Mouse (Mus musculus): ENCODE measurements at regions not wholly inside any gene's neighbourhood (a gene's known extent, or its start where the extent isn't known, plus 50 kb on each side); places are given as distances from the start of the nearest gene placed in this dataset.

GRCm38 (mm10) chr9:41566496-41566895 lies 405.0 kb upstream of the Ubash3b start:
- 76% methylated on average over 5 of the region's 5 CpGs for WGBS
- H3K27me3 ChIP-seq (ENCODE audit: insufficient read depth, low read length), result no peaks in the 10 kb centered on the region
- H3K4me2 ChIP-seq (ENCODE audit: low read depth), result no peak overlapping the region
- H3K9me3 ChIP-seq (ENCODE audit: low read length), result no peaks in the 10 kb centered on the region
- H3K9ac ChIP-seq, result no peak overlapping the region
- no peak for ATAC-seq
- H3K36me3 ChIP-seq (ENCODE audit: insufficient read depth), result no peaks in the 10 kb centered on the region; the same call in 1 of the 2 replicates
- no peak overlapping the region for H3K4me3 ChIP-seq (ENCODE audit: low read depth, low read length)
- no peak for DNase-seq
- TF ChIP-seq CTCF (IDR thresholded peaks at IDR 0.05; ENCODE audit: low read depth), result no peak
- H3K27ac ChIP-seq (ENCODE audit: low read depth, low read length), result no peak overlapping the region
- no peaks in the 10 kb centered on the region for H3K4me1 ChIP-seq (ENCODE audit: insufficient read depth)

- Histone ChIP-seq H3K9me3 (ENCODE audit: low read length) (no peaks in the 10 kb centered on the region), H3K36me3 (ENCODE audit: insufficient read depth) (no peaks in the 10 kb centered on the region; the same call in 1 of the 2 replicates), H3K27me3 (ENCODE audit: insufficient read depth, low read length) (no peaks in the 10 kb centered on the region), H3K4me3 (ENCODE audit: low read depth, low read length) (no peak overlapping the region), H3K4me2 (ENCODE audit: low read depth) (no peak overlapping the region), H3K4me1 (ENCODE audit: insufficient read depth) (no peaks in the 10 kb centered on the region), H3K9ac (no peak overlapping the region), H3K27ac (ENCODE audit: low read depth, low read length) (no peak overlapping the region)
- no peak for DNase-seq
- ATAC-seq, result no peak
- no peak for TF ChIP-seq CTCF (IDR thresholded peaks at IDR 0.05; ENCODE audit: low read depth)
- 80% methylated on average over 7 of the region's 7 CpGs for WGBS
Measured at GRCm38 (mm10) chr9:41565784-41566183, 404.3 kb upstream of the Ubash3b start.

GRCm38 (mm10) chr9:41563376-41563775 lies 401.9 kb upstream of the Ubash3b start:
- DNase-seq (no peak), ATAC-seq (no peak)
- H3K27me3 ChIP-seq (ENCODE audit: insufficient read depth, low read length), result no peaks in the 10 kb centered on the region
- no peak for TF ChIP-seq CTCF (IDR thresholded peaks at IDR 0.05; ENCODE audit: low read depth)
- no peak overlapping the region for H3K9ac ChIP-seq
- H3K36me3 ChIP-seq (ENCODE audit: insufficient read depth), result no peaks in the 10 kb centered on the region
- no peaks in the 10 kb centered on the region for H3K9me3 ChIP-seq (ENCODE audit: low read length)
- no peak overlapping the region for H3K4me3 ChIP-seq (ENCODE audit: low read depth, low read length)
- H3K27ac ChIP-seq (ENCODE audit: low read depth, low read length), result no peak overlapping the region
- H3K4me2 ChIP-seq (ENCODE audit: low read depth), result no peak overlapping the region
- WGBS, result 88% methylated on average over 2 of the region's 2 CpGs
- H3K4me1 ChIP-seq (ENCODE audit: insufficient read depth), result no peaks in the 10 kb centered on the region

GRCm38 (mm10) chr9:41558456-41558855 lies 397.0 kb upstream of the Ubash3b start:
- no peaks in the 10 kb centered on the region for H3K9me3 ChIP-seq (ENCODE audit: low read length)
- no peak overlapping the region for H3K4me3 ChIP-seq (ENCODE audit: low read depth, low read length)
- no peak overlapping the region for H3K4me2 ChIP-seq (ENCODE audit: low read depth)
- no peak for ATAC-seq
- no peaks in the 10 kb centered on the region for H3K36me3 ChIP-seq (ENCODE audit: insufficient read depth)
- WGBS, result 95% methylated on average over 3 of the region's 3 CpGs
- H3K4me1 ChIP-seq (ENCODE audit: insufficient read depth), result no peaks in the 10 kb centered on the region
- no peak overlapping the region for H3K27ac ChIP-seq (ENCODE audit: low read depth, low read length)
- no peak overlapping the region for H3K9ac ChIP-seq
- no peak for DNase-seq
- H3K27me3 ChIP-seq (ENCODE audit: insufficient read depth, low read length), result no peaks in the 10 kb centered on the region
- TF ChIP-seq CTCF (IDR thresholded peaks at IDR 0.05; ENCODE audit: low read depth), result no peak

- no peak for TF ChIP-seq CTCF (IDR thresholded peaks at IDR 0.05; ENCODE audit: low read depth)
- DNase-seq, result no peak
- Histone ChIP-seq H3K4me1 (ENCODE audit: insufficient read depth) (no peaks in the 10 kb centered on the region), H3K27me3 (ENCODE audit: insufficient read depth, low read length) (no peaks in the 10 kb centered on the region), H3K9ac (no peak overlapping the region), H3K27ac (ENCODE audit: low read depth, low read length) (no peak overlapping the region), H3K9me3 (ENCODE audit: low read length) (no peaks in the 10 kb centered on the region), H3K4me2 (ENCODE audit: low read depth) (no peak overlapping the region), H3K4me3 (ENCODE audit: low read depth, low read length) (no peak overlapping the region), H3K36me3 (ENCODE audit: insufficient read depth) (no peaks in the 10 kb centered on the region)
- 92% methylated on average over 4 of the region's 4 CpGs for WGBS
- no peak for ATAC-seq
Measured at GRCm38 (mm10) chr9:41556888-41557287, 395.4 kb upstream of the Ubash3b start.

- DNase-seq, result no peak
- no peak overlapping the region for H3K4me2 ChIP-seq (ENCODE audit: low read depth)
- no peak for TF ChIP-seq CTCF (IDR thresholded peaks at IDR 0.05; ENCODE audit: low read depth)
- H3K27ac ChIP-seq (ENCODE audit: low read depth, low read length), result no peak overlapping the region
- no peaks in the 10 kb centered on the region for H3K9me3 ChIP-seq (ENCODE audit: low read length)
- no peaks in the 10 kb centered on the region for H3K27me3 ChIP-seq (ENCODE audit: insufficient read depth, low read length)
- no peak overlapping the region for H3K4me3 ChIP-seq (ENCODE audit: low read depth, low read length)
- 77% methylated on average over 1 of the region's 1 CpGs for WGBS
- H3K4me1 ChIP-seq (ENCODE audit: insufficient read depth), result no peaks in the 10 kb centered on the region; the same call in 1 of the 2 replicates
- no peak overlapping the region for H3K9ac ChIP-seq
- H3K36me3 ChIP-seq (ENCODE audit: insufficient read depth), result 0 out of 2 replicates have a peak, but pooled peaks cover 2% of the 10 kb centered on the region
- no peak for ATAC-seq
Measured at GRCm38 (mm10) chr9:41545776-41546175, 384.3 kb upstream of the Ubash3b start.

GRCm38 (mm10) chr9:41542511-41542910 lies 381.0 kb upstream of the Ubash3b start:
- ATAC-seq, result no peak
- Histone ChIP-seq H3K4me2 (ENCODE audit: low read depth) (no peak overlapping the region), H3K9me3 (ENCODE audit: low read length) (no peaks in the 10 kb centered on the region), H3K36me3 (ENCODE audit: insufficient read depth) (0 out of 2 replicates have a peak, but pooled peaks cover 2% of the 10 kb centered on the region), H3K27ac (ENCODE audit: low read depth, low read length) (no peak overlapping the region), H3K4me3 (ENCODE audit: low read depth, low read length) (no peak overlapping the region), H3K9ac (no peak overlapping the region), H3K27me3 (ENCODE audit: insufficient read depth, low read length) (no peaks in the 10 kb centered on the region), H3K4me1 (ENCODE audit: insufficient read depth) (no peaks in the 10 kb centered on the region; the same call in 1 of the 2 replicates)
- 91% methylated on average over 5 of the region's 5 CpGs for WGBS
- no peak for DNase-seq
- no peak for TF ChIP-seq CTCF (IDR thresholded peaks at IDR 0.05; ENCODE audit: low read depth)
